Mouse (Mus musculus): ENCODE measurements around the gene Qrfp. TPM values are rescaled to one million over a fixed set of nuclear protein-coding genes. Genes with fewer than 3 reads are reported as not detected.
A peak's percentile ranks its signal among the peaks of the same experiment; 100 is the strongest.

Gene Qrfp
- polyA plus RNA-seq (2016; fragmentation: Nextera tagmentation; extraction: Ambion mirVana), result 0.06 and 0.23 TPM in 2 replicates

GRCm38 (mm10) chr2:31810444-31810843 is at the start of gene Qrfp:
Qrfp (minus strand) TSS chr2:31810580.
- Histone ChIP-seq H3K27ac (peak within 1 kb of the TSS; percentile 57), H3K27me3 (ENCODE audit: low read depth, poor library complexity, severe bottlenecking) (no peaks in the 10 kb centered on the region), H3K36me3 (0 out of 2 replicates have a peak, but pooled peaks cover 4% of the 10 kb centered on the region), H3K4me1 (peaks cover 38% of the 10 kb centered on the region), H3K4me3 (no peak within 1 kb of the TSS), H3K9me3 (replicated peaks) (no peaks in the 10 kb centered on the region)
- DNase-seq (ENCODE audit: low spot score), result no peak
- 68% methylated on average over 12 of the region's 12 CpGs for WGBS

GRCm38 (mm10) chr2:31858500-31858899 is 48.1 kb upstream of the Qrfp start:
- no peak for DNase-seq (ENCODE audit: low spot score)
- H3K4me3 ChIP-seq, result peak overlapping the region; percentile 23; the same call in 1 of the 2 replicates
- 14% methylated on average over 12 of the region's 12 CpGs for WGBS
- H3K9me3 ChIP-seq (replicated peaks), result no peaks in the 10 kb centered on the region
- H3K27me3 ChIP-seq (ENCODE audit: low read depth, poor library complexity, severe bottlenecking), result peaks cover 33% of the 10 kb centered on the region
- peaks cover 59% of the 10 kb centered on the region for H3K4me1 ChIP-seq
- no peaks in the 10 kb centered on the region for H3K36me3 ChIP-seq
- H3K27ac ChIP-seq, result peak overlapping the region; percentile 10; the same call in 1 of the 2 replicates

- H3K27ac ChIP-seq, result no peak overlapping the region
- no peaks in the 10 kb centered on the region for H3K36me3 ChIP-seq
- H3K9me3 ChIP-seq (replicated peaks), result no peaks in the 10 kb centered on the region
- peaks cover 33% of the 10 kb centered on the region for H3K27me3 ChIP-seq (ENCODE audit: low read depth, poor library complexity, severe bottlenecking)
- no peak for DNase-seq (ENCODE audit: low spot score)
- H3K4me1 ChIP-seq, result peaks cover 49% of the 10 kb centered on the region
- WGBS, result 82% methylated on average over 6 of the region's 6 CpGs
- no peak overlapping the region for H3K4me3 ChIP-seq
Measured at GRCm38 (mm10) chr2:31857180-31857579, 46.8 kb upstream of the Qrfp start.

- H3K27ac ChIP-seq, result no peak overlapping the region
- no peak for DNase-seq (ENCODE audit: low spot score)
- H3K36me3 ChIP-seq, result no peaks in the 10 kb centered on the region
- WGBS, result 87% methylated on average over 8 of the region's 8 CpGs
- peaks cover 33% of the 10 kb centered on the region for H3K27me3 ChIP-seq (ENCODE audit: low read depth, poor library complexity, severe bottlenecking)
- H3K9me3 ChIP-seq (replicated peaks), result no peaks in the 10 kb centered on the region
- peaks cover 50% of the 10 kb centered on the region for H3K4me1 ChIP-seq
- no peak overlapping the region for H3K4me3 ChIP-seq
Measured at GRCm38 (mm10) chr2:31855991-31856390, 45.6 kb upstream of the Qrfp start.

- peaks cover 46% of the 10 kb centered on the region for H3K4me1 ChIP-seq
- H3K27ac ChIP-seq, result no peak overlapping the region
- 38% methylated on average over 12 of the region's 12 CpGs for WGBS
- no peak overlapping the region for H3K4me3 ChIP-seq
- H3K36me3 ChIP-seq, result no peaks in the 10 kb centered on the region
- DNase-seq (ENCODE audit: low spot score), result no peak
- H3K9me3 ChIP-seq (replicated peaks), result no peaks in the 10 kb centered on the region
- peaks cover 33% of the 10 kb centered on the region for H3K27me3 ChIP-seq (ENCODE audit: low read depth, poor library complexity, severe bottlenecking)
Measured at GRCm38 (mm10) chr2:31850141-31850540, 39.8 kb upstream of the Qrfp start.

- Histone ChIP-seq H3K4me3 (no peak overlapping the region), H3K36me3 (no peaks in the 10 kb centered on the region), H3K9me3 (replicated peaks) (no peaks in the 10 kb centered on the region), H3K27me3 (ENCODE audit: low read depth, poor library complexity, severe bottlenecking) (peaks cover 55% of the 10 kb centered on the region), H3K4me1 (peaks cover 51% of the 10 kb centered on the region), H3K27ac (no peak overlapping the region)
- peak; percentile 57 for DNase-seq (ENCODE audit: low spot score)
- 15% methylated on average over 6 of the region's 6 CpGs for WGBS
Measured at GRCm38 (mm10) chr2:31847908-31848307, 37.5 kb upstream of the Qrfp start.

GRCm38 (mm10) chr2:31846692-31847660 is 36.6 kb upstream of the Qrfp start:
- H3K27me3 ChIP-seq (ENCODE audit: low read depth, poor library complexity, severe bottlenecking), result peaks cover 60% of the 10 kb centered on the region
- H3K27ac ChIP-seq, result peak overlapping the region; percentile 74
- no peaks in the 10 kb centered on the region for H3K9me3 ChIP-seq (replicated peaks)
- no peaks in the 10 kb centered on the region for H3K36me3 ChIP-seq
- peak overlapping the region; percentile 68 for H3K4me3 ChIP-seq
- peak; percentile 56 for DNase-seq (ENCODE audit: low spot score)
- H3K4me1 ChIP-seq, result peaks cover 47% of the 10 kb centered on the region
- WGBS, result 3% methylated on average over 35 of the region's 35 CpGs

- H3K36me3 ChIP-seq, result no peaks in the 10 kb centered on the region
- peak; percentile 61 for DNase-seq (ENCODE audit: low spot score)
- no peaks in the 10 kb centered on the region for H3K9me3 ChIP-seq (replicated peaks)
- peak within 1 kb of the TSS; percentile 74 for H3K27ac ChIP-seq
- H3K4me1 ChIP-seq, result peaks cover 39% of the 10 kb centered on the region
- peaks cover 69% of the 10 kb centered on the region for H3K27me3 ChIP-seq (ENCODE audit: low read depth, poor library complexity, severe bottlenecking)
- H3K4me3 ChIP-seq, result peak within 1 kb of the TSS; percentile 68
- under 1% methylated on average over 88 of the region's 88 CpGs for WGBS
Measured at GRCm38 (mm10) chr2:31845896-31846691, 35.7 kb upstream of the Qrfp start, which contains the start of gene Fibcd1. Fibcd1 (minus strand) TSS chr2:31846005.

GRCm38 (mm10) chr2:31845512-31845895 is 35.1 kb upstream of the Qrfp start:
- Histone ChIP-seq H3K9me3 (replicated peaks) (no peaks in the 10 kb centered on the region), H3K36me3 (no peaks in the 10 kb centered on the region), H3K4me1 (peaks cover 39% of the 10 kb centered on the region), H3K27me3 (ENCODE audit: low read depth, poor library complexity, severe bottlenecking) (peaks cover 75% of the 10 kb centered on the region), H3K4me3 (peak overlapping the region; percentile 68), H3K27ac (peak overlapping the region; percentile 74; the same call in 1 of the 2 replicates)
- DNase-seq (ENCODE audit: low spot score), result peak; percentile 54
- 2% methylated on average over 26 of the region's 26 CpGs for WGBS

GRCm38 (mm10) chr2:31844729-31845136 is 34.4 kb upstream of the Qrfp start:
- peaks cover 83% of the 10 kb centered on the region for H3K27me3 ChIP-seq (ENCODE audit: low read depth, poor library complexity, severe bottlenecking)
- H3K27ac ChIP-seq, result no peak overlapping the region
- 0 out of 2 replicates have a peak overlapping the region, but pooled peaks have one; percentile 68 for H3K4me3 ChIP-seq
- 2% methylated on average over 10 of the region's 10 CpGs for whole genome bisulfite sequencing
- no peaks in the 10 kb centered on the region for H3K36me3 ChIP-seq
- DNase-seq (ENCODE audit: low spot score), result no peak
- no peaks in the 10 kb centered on the region for H3K9me3 ChIP-seq (replicated peaks)
- peaks cover 35% of the 10 kb centered on the region for H3K4me1 ChIP-seq

GRCm38 (mm10) chr2:31838868-31839267 is 28.5 kb upstream of the Qrfp start:
- Histone ChIP-seq H3K36me3 (no peaks in the 10 kb centered on the region), H3K4me1 (peaks cover 24% of the 10 kb centered on the region), H3K4me3 (no peak overlapping the region), H3K27me3 (ENCODE audit: low read depth, poor library complexity, severe bottlenecking) (peaks cover 66% of the 10 kb centered on the region), H3K27ac (no peak overlapping the region), H3K9me3 (replicated peaks) (no peaks in the 10 kb centered on the region)
- 50% methylated on average over 1 of the region's 1 CpGs for WGBS
- DNase-seq (ENCODE audit: low spot score), result no peak

GRCm38 (mm10) chr2:31836985-31837384 is 26.6 kb upstream of the Qrfp start:
- 28% methylated on average over 6 of the region's 6 CpGs for WGBS
- no peak for DNase-seq (ENCODE audit: low spot score)
- Histone ChIP-seq H3K4me1 (peaks cover 24% of the 10 kb centered on the region), H3K36me3 (no peaks in the 10 kb centered on the region), H3K27ac (no peak overlapping the region), H3K4me3 (no peak overlapping the region), H3K27me3 (ENCODE audit: low read depth, poor library complexity, severe bottlenecking) (peaks cover 51% of the 10 kb centered on the region), H3K9me3 (replicated peaks) (no peaks in the 10 kb centered on the region)

Measured in limb, embryonic 10.5 days (tissue).